Mouse (Mus musculus) thymus, adult 2 months (tissue): ENCODE results near the gene Shkbp1.

ENCODE experiments used
- CTCF ChIP-seq: fragments of 200-500 bp; IDR thresholded peaks from 2 replicates; pipeline ENCODE4 v1.5.1; 2012; ENCODE audit warnings: mild to moderate bottlenecking, control low read depth, low read length, moderate library complexity, borderline replicate concordance; ENCODE audit not compliant: control insufficient read depth, poor library complexity, insufficient read depth; ENCODE audit errors: extremely low read depth
- POLR2A ChIP-seq: fragments of 200-500 bp; IDR thresholded peaks from 2 replicates; pipeline ENCODE4 v1.6.1; 2012; ENCODE audit warnings: mild to moderate bottlenecking, low read length, control low read depth, moderate library complexity; ENCODE audit not compliant: control insufficient read depth, poor library complexity, insufficient read depth; ENCODE audit errors: extremely low read depth

DNA sequence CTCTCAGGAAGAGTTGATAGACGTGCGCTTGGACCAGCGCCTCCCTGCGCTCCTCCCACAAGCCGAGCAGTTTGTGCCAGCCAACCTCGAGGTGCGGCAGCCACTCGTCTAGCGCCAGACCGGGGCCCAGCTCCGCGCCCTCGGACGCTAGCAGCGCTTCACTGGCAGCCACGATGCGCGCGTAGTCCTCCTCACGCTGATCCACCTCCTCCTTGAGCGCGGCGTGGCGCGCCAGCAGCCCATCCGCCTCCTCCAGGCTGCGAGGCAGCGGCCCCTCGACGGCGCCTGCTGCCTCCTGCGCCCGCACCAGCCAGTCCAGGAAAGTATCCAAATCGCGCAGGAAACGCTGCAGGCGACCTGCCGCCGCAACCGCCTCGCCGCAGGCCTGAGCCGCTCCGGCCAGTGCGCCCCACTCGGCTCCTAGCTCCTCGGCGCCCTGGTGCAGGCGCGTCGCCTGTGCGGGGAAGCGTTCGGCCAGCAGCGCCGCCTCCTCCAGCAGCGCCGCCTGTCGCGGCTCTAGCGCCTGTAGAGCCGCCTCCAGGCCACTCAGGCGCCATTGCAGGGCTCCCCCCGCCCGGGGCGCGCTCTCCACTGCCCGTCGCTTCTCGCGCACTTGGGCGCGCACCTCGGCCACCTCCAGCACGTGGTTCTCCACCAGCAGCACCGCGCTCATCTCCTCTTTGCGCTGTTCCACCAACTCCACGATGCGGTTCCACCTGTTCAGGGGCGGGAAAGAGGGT is 48.6 kb upstream of the Shkbp1 start:
- TF ChIP-seq POLR2A (no peak), CTCF (no peak)
